Mouse (Mus musculus) hindbrain, embryonic 16.5 days (tissue): ENCODE measurements at regions not wholly inside any gene's neighbourhood (a gene's known extent, or its start where the extent isn't known, plus 50 kb on each side); places are given as distances from the start of the nearest gene placed in this dataset.

Source experiments
- ATAC-seq: fragments of 200-750 bp; cut with Nextera tagmentation; 2 replicates; pipeline ENCODE4 v1.8.0; 2017; ENCODE audit warnings: moderate TSS enrichment, moderate library complexity
- H3K27ac ChIP-seq: fragments of 300-500 bp; sonication (generic); 2 replicates; pipeline ENCODE4 v1.5.1; 2014; ENCODE audit warnings: low read depth, mild to moderate bottlenecking, control low read depth, low read length, moderate library complexity
- H3K27me3 ChIP-seq: fragments of 300-500 bp; sonication (generic); replicated peaks from 2 replicates; pipeline ENCODE4 v1.6.1; 2014; ENCODE audit warnings: low read length; ENCODE audit not compliant: control insufficient read depth, insufficient read depth
- H3K36me3 ChIP-seq: fragments of 300-500 bp; sonication (generic); 2 replicates; pipeline ENCODE4 v1.6.1; 2014; ENCODE audit warnings: mild to moderate bottlenecking, low read length, moderate library complexity, mixed read lengths; ENCODE audit not compliant: control insufficient read depth, insufficient read depth
- H3K4me1 ChIP-seq: fragments of 300-500 bp; sonication (generic); 2 replicates; pipeline ENCODE4 v1.6.1; 2014; ENCODE audit warnings: low read depth, low read length; ENCODE audit not compliant: control insufficient read depth, insufficient read depth
- H3K4me2 ChIP-seq: fragments of 300-500 bp; sonication (generic); 2 replicates; pipeline ENCODE4 v1.6.1; 2014; ENCODE audit warnings: mild to moderate bottlenecking, low read length, control low read depth, moderate library complexity
- H3K4me3 ChIP-seq: fragments of 300-500 bp; sonication (generic); 2 replicates; pipeline ENCODE4 v1.5.1; 2014; ENCODE audit warnings: mild to moderate bottlenecking, low read length, control low read depth, moderate library complexity
- H3K9ac ChIP-seq: fragments of 300-500 bp; sonication (generic); 2 replicates; pipeline ENCODE4 v1.6.1; 2014; ENCODE audit warnings: low read depth, mild to moderate bottlenecking, control low read depth, low read length, moderate library complexity
- H3K9me3 ChIP-seq: fragments of 300-500 bp; sonication (generic); 2 replicates; pipeline ENCODE4 v1.6.1; 2014; ENCODE audit warnings: mild to moderate bottlenecking, low read length, moderate library complexity; ENCODE audit not compliant: control insufficient read depth
- WGBS: fragments of 180-500 bp; shearing (Covaris S2); extraction: QIAGEN DNeasy Blood & Tissue Kit; methylation state at CpG from one replicate; pipeline ENCODE4 v1.1.7; 2014; 5-methylcytosine and 5-hydroxymethylcytosine counted together

GRCm38 (mm10) chr6:117237096-117237495 is 68.8 kb downstream of the Cxcl12 start:
- no peak overlapping the region for H3K27ac ChIP-seq
- no peaks in the 10 kb centered on the region for H3K36me3 ChIP-seq
- H3K4me1 ChIP-seq: no peaks in the 10 kb centered on the region
- 90% methylated on average over 5 of the region's 5 CpGs for WGBS
- H3K9me3 ChIP-seq: no peaks in the 10 kb centered on the region
- no peak for ATAC-seq
- H3K4me3 ChIP-seq: no peak overlapping the region
- no peaks in the 10 kb centered on the region for H3K27me3 ChIP-seq
- H3K4me2 ChIP-seq: no peak overlapping the region
- no peak overlapping the region for H3K9ac ChIP-seq

GRCm38 (mm10) chr6:117241206-117241605 is 72.9 kb downstream of the Cxcl12 start:
- H3K4me2 ChIP-seq: no peak overlapping the region
- H3K27me3 ChIP-seq: no peaks in the 10 kb centered on the region
- H3K4me1 ChIP-seq: no peaks in the 10 kb centered on the region
- H3K9ac ChIP-seq: no peak overlapping the region
- no peak for ATAC-seq
- H3K27ac ChIP-seq: no peak overlapping the region
- H3K9me3 ChIP-seq: no peaks in the 10 kb centered on the region
- WGBS: 70% methylated on average over 3 of the region's 3 CpGs
- no peak overlapping the region for H3K4me3 ChIP-seq
- H3K36me3 ChIP-seq: no peaks in the 10 kb centered on the region

- H3K36me3 ChIP-seq: no peaks in the 10 kb centered on the region
- no peak overlapping the region for H3K27ac ChIP-seq
- H3K27me3 ChIP-seq: no peaks in the 10 kb centered on the region
- H3K4me3 ChIP-seq: no peak overlapping the region
- no peaks in the 10 kb centered on the region for H3K4me1 ChIP-seq
- ATAC-seq: no peak
- H3K9ac ChIP-seq: no peak overlapping the region
- 89% methylated on average over 5 of the region's 5 CpGs for WGBS
- H3K4me2 ChIP-seq: no peak overlapping the region
- no peaks in the 10 kb centered on the region for H3K9me3 ChIP-seq
Measured at GRCm38 (mm10) chr6:117245398-117245797, 77.1 kb downstream of the Cxcl12 start.

GRCm38 (mm10) chr6:117245849-117246248 is 77.5 kb downstream of the Cxcl12 start:
- WGBS: 88% methylated on average over 6 of the region's 6 CpGs
- Histone ChIP-seq H3K27ac (no peak overlapping the region), H3K4me2 (no peak overlapping the region), H3K9me3 (no peaks in the 10 kb centered on the region), H3K4me1 (no peaks in the 10 kb centered on the region), H3K36me3 (no peaks in the 10 kb centered on the region), H3K27me3 (no peaks in the 10 kb centered on the region), H3K4me3 (no peak overlapping the region), H3K9ac (no peak overlapping the region)
- no peak for ATAC-seq

GRCm38 (mm10) chr6:117249230-117249921 is 81.0 kb downstream of the Cxcl12 start:
- no peaks in the 10 kb centered on the region for H3K9me3 ChIP-seq
- H3K27ac ChIP-seq: no peak overlapping the region
- no peaks in the 10 kb centered on the region for H3K36me3 ChIP-seq
- H3K9ac ChIP-seq: no peak overlapping the region
- H3K4me2 ChIP-seq: no peak overlapping the region
- H3K4me3 ChIP-seq: no peak overlapping the region
- no peaks in the 10 kb centered on the region for H3K4me1 ChIP-seq
- WGBS: 82% methylated on average over 18 of the region's 18 CpGs
- ATAC-seq: no peak
- H3K27me3 ChIP-seq: no peaks in the 10 kb centered on the region

- no peak overlapping the region for H3K4me2 ChIP-seq
- no peak overlapping the region for H3K4me3 ChIP-seq
- no peaks in the 10 kb centered on the region for H3K36me3 ChIP-seq
- H3K27me3 ChIP-seq: no peaks in the 10 kb centered on the region
- no peak overlapping the region for H3K9ac ChIP-seq
- H3K27ac ChIP-seq: no peak overlapping the region
- ATAC-seq: no peak
- H3K9me3 ChIP-seq: no peaks in the 10 kb centered on the region
- 28% methylated on average over 2 of the region's 2 CpGs for WGBS
- H3K4me1 ChIP-seq: peaks cover 3% of the 10 kb centered on the region; the same call in 1 of the 2 replicates
Measured at GRCm38 (mm10) chr6:117250051-117250450, 81.7 kb downstream of the Cxcl12 start.

GRCm38 (mm10) chr6:117251383-117251925 is 83.1 kb downstream of the Cxcl12 start:
- Histone ChIP-seq H3K27ac (no peak overlapping the region), H3K9me3 (no peaks in the 10 kb centered on the region), H3K9ac (no peak overlapping the region), H3K27me3 (no peaks in the 10 kb centered on the region), H3K4me1 (peaks cover 5% of the 10 kb centered on the region; the same call in 1 of the 2 replicates), H3K4me3 (no peak overlapping the region), H3K36me3 (no peaks in the 10 kb centered on the region), H3K4me2 (no peak overlapping the region)
- 72% methylated on average over 12 of the region's 12 CpGs for WGBS
- ATAC-seq: no peak

- WGBS: 69% methylated on average over 2 of the region's 2 CpGs
Measured at GRCm38 (mm10) chr6:117252361-117252760, 84.0 kb downstream of the Cxcl12 start.

GRCm38 (mm10) chr6:117253036-117253435 is 84.7 kb downstream of the Cxcl12 start:
- H3K4me1 ChIP-seq: peaks cover 5% of the 10 kb centered on the region; the same call in 1 of the 2 replicates
- H3K9me3 ChIP-seq: no peaks in the 10 kb centered on the region
- H3K4me2 ChIP-seq: no peak overlapping the region
- WGBS: 85% methylated on average over 6 of the region's 6 CpGs
- H3K27me3 ChIP-seq: no peaks in the 10 kb centered on the region
- H3K36me3 ChIP-seq: no peaks in the 10 kb centered on the region
- H3K9ac ChIP-seq: no peak overlapping the region
- ATAC-seq: no peak
- no peak overlapping the region for H3K4me3 ChIP-seq
- H3K27ac ChIP-seq: no peak overlapping the region

More at GRCm38 (mm10) chr6:117252361-117252760, 84.0 kb downstream of the Cxcl12 start:
- Histone ChIP-seq H3K9ac (no peak overlapping the region), H3K4me1 (peaks cover 5% of the 10 kb centered on the region; the same call in 1 of the 2 replicates), H3K4me2 (no peak overlapping the region), H3K4me3 (no peak overlapping the region), H3K27me3 (no peaks in the 10 kb centered on the region), H3K9me3 (no peaks in the 10 kb centered on the region), H3K36me3 (no peaks in the 10 kb centered on the region), H3K27ac (no peak overlapping the region)
- no peak for ATAC-seq
